Mouse (Mus musculus): ENCODE measurements around the gene Gdf10. TPM values are rescaled to one million over a fixed set of nuclear protein-coding genes. Genes with fewer than 3 reads are reported as not detected.

The Gdf10 gene
- polyA plus RNA-seq, 1 experiment from 2014 or later: 2.8 TPM

- DNase-seq (ENCODE audit: low spot score): no peak
- WGBS: 58% methylated on average over 6 of the region's 6 CpGs
- Histone ChIP-seq H3K27ac (no peak overlapping the region), H3K27me3 (ENCODE audit: low read depth, poor library complexity, severe bottlenecking) (no peaks in the 10 kb centered on the region), H3K4me3 (no peak overlapping the region), H3K4me1 (no peaks in the 10 kb centered on the region), H3K9me3 (replicated peaks) (no peaks in the 10 kb centered on the region), H3K36me3 (no peaks in the 10 kb centered on the region)
These were observed 29.0 kb downstream of the Gdf10 start for GRCm38 (mm10) chr14:33952233-33952981.

GRCm38 (mm10) chr14:33953761-33954160 lies 30.4 kb downstream of the Gdf10 start, which contains the start of gene Rbp3:
TSS of gene Rbp3 (plus strand) at chr14:33954003.
- no peak for DNase-seq (ENCODE audit: low spot score)
- Histone ChIP-seq H3K27ac (no peak within 1 kb of the TSS), H3K9me3 (replicated peaks) (no peaks in the 10 kb centered on the region)

DNA sequence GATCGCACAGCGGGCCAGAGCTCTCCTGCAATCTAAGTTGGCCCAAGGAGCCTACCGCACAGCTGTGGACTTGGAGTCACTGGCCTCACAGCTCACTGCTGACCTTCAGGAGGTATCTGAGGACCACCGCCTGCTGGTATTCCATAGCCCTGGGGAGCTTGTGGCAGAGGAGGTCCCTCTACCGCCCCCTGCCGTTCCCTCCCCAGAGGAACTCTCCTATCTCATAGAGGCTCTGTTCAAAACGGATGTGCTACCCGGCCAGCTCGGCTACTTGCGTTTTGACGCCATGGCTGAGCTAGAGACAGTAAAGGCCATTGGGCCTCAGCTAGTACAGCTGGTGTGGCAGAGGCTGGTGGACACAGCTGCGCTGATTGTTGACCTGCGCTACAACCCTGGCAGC lies 32.7 kb downstream of the Gdf10 start:
- H3K27me3 ChIP-seq (ENCODE audit: low read depth, poor library complexity, severe bottlenecking): 0 out of 2 replicates have a peak, but pooled peaks cover 2% of the 10 kb centered on the region

More at GRCm38 (mm10) chr14:33953761-33954160, 30.4 kb downstream of the Gdf10 start, which contains the start of gene Rbp3:
- no peak within 1 kb of the TSS for H3K4me3 ChIP-seq
- H3K27me3 ChIP-seq (ENCODE audit: low read depth, poor library complexity, severe bottlenecking): 0 out of 2 replicates have a peak, but pooled peaks cover 2% of the 10 kb centered on the region
- WGBS: 91% methylated on average over 5 of the region's 5 CpGs
- H3K4me1 ChIP-seq: no peaks in the 10 kb centered on the region
- H3K36me3 ChIP-seq: no peaks in the 10 kb centered on the region

GRCm38 (mm10) chr14:33958186-33958585 lies 34.8 kb downstream of the Gdf10 start:
- no peaks in the 10 kb centered on the region for H3K9me3 ChIP-seq (replicated peaks)
- no peak for DNase-seq (ENCODE audit: low spot score)
- H3K4me3 ChIP-seq: no peak overlapping the region
- 0 out of 2 replicates have a peak, but pooled peaks cover 2% of the 10 kb centered on the region for H3K27me3 ChIP-seq (ENCODE audit: low read depth, poor library complexity, severe bottlenecking)
- 89% methylated on average over 4 of the region's 4 CpGs for WGBS
- no peak overlapping the region for H3K27ac ChIP-seq
- H3K36me3 ChIP-seq: no peaks in the 10 kb centered on the region
- no peaks in the 10 kb centered on the region for H3K4me1 ChIP-seq

More for the DNA sequence above, 32.7 kb downstream of the Gdf10 start:
- Histone ChIP-seq H3K4me3 (no peak overlapping the region), H3K36me3 (no peaks in the 10 kb centered on the region), H3K27ac (no peak overlapping the region), H3K9me3 (replicated peaks) (no peaks in the 10 kb centered on the region), H3K4me1 (no peaks in the 10 kb centered on the region)
- DNase-seq (ENCODE audit: low spot score): no peak
- 71% methylated on average over 13 of the region's 13 CpGs for WGBS

GRCm38 (mm10) chr14:33958841-33959240 lies 35.5 kb downstream of the Gdf10 start:
- Histone ChIP-seq H3K36me3 (no peaks in the 10 kb centered on the region), H3K27me3 (ENCODE audit: low read depth, poor library complexity, severe bottlenecking) (0 out of 2 replicates have a peak, but pooled peaks cover 2% of the 10 kb centered on the region), H3K27ac (no peak overlapping the region), H3K9me3 (replicated peaks) (no peaks in the 10 kb centered on the region), H3K4me3 (no peak overlapping the region), H3K4me1 (no peaks in the 10 kb centered on the region)
- 74% methylated on average over 3 of the region's 3 CpGs for WGBS
- no peak for DNase-seq (ENCODE audit: low spot score)

- Histone ChIP-seq H3K4me3 (no peak overlapping the region), H3K27me3 (ENCODE audit: low read depth, poor library complexity, severe bottlenecking) (0 out of 2 replicates have a peak, but pooled peaks cover 2% of the 10 kb centered on the region), H3K9me3 (replicated peaks) (no peaks in the 10 kb centered on the region), H3K36me3 (no peaks in the 10 kb centered on the region), H3K27ac (no peak overlapping the region), H3K4me1 (no peaks in the 10 kb centered on the region)
- peak; percentile 57 for DNase-seq (ENCODE audit: low spot score)
- 14% methylated on average over 9 of the region's 9 CpGs for WGBS
These were observed 36.0 kb downstream of the Gdf10 start for GRCm38 (mm10) chr14:33959341-33959740.

GRCm38 (mm10) chr14:33965675-33966074 lies 42.3 kb downstream of the Gdf10 start:
- Histone ChIP-seq H3K27me3 (ENCODE audit: low read depth, poor library complexity, severe bottlenecking) (no peaks in the 10 kb centered on the region), H3K27ac (no peak overlapping the region), H3K4me3 (no peak overlapping the region), H3K4me1 (no peaks in the 10 kb centered on the region), H3K9me3 (replicated peaks) (no peaks in the 10 kb centered on the region), H3K36me3 (no peaks in the 10 kb centered on the region)
- DNase-seq (ENCODE audit: low spot score): no peak
- WGBS: 61% methylated on average over 7 of the region's 7 CpGs

GRCm38 (mm10) chr14:33972679-33973078 lies 49.3 kb downstream of the Gdf10 start:
- peak; percentile 37 for DNase-seq (ENCODE audit: low spot score)
- Histone ChIP-seq H3K4me1 (peaks cover under 1% of the 10 kb centered on the region; the same call in 1 of the 2 replicates), H3K9me3 (replicated peaks) (no peaks in the 10 kb centered on the region), H3K27ac (no peak overlapping the region), H3K4me3 (no peak overlapping the region), H3K36me3 (no peaks in the 10 kb centered on the region), H3K27me3 (ENCODE audit: low read depth, poor library complexity, severe bottlenecking) (peaks cover 18% of the 10 kb centered on the region; the same call in 1 of the 2 replicates)
- 46% methylated on average over 7 of the region's 7 CpGs for WGBS

DNA sequence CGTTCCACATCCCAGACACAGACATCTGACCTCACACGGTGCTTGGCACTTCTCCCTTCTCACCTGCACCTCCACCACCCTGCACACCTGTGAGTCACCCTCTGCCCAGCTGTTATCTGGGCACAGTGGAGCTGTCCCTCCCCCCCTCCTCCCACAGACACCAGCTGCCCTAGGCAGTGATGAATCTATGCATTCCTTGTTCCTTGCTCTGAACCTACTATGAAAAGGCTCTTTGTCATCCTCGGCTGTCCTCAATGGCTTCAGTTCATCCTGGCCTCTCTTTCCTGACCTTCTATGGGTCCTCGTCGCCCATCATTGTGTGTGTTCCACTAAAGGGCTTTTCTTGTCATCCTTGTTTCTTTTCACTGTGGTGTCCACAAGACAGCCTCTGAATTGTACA lies 51.4 kb downstream of the Gdf10 start:
- Histone ChIP-seq H3K4me1 (peaks cover 13% of the 10 kb centered on the region), H3K9me3 (replicated peaks) (no peaks in the 10 kb centered on the region), H3K27me3 (ENCODE audit: low read depth, poor library complexity, severe bottlenecking) (peaks cover 37% of the 10 kb centered on the region), H3K36me3 (no peaks in the 10 kb centered on the region), H3K4me3 (no peak overlapping the region), H3K27ac (no peak overlapping the region)
- no peak for DNase-seq (ENCODE audit: low spot score)
- 83% methylated on average over 5 of the region's 5 CpGs for WGBS

DNA sequence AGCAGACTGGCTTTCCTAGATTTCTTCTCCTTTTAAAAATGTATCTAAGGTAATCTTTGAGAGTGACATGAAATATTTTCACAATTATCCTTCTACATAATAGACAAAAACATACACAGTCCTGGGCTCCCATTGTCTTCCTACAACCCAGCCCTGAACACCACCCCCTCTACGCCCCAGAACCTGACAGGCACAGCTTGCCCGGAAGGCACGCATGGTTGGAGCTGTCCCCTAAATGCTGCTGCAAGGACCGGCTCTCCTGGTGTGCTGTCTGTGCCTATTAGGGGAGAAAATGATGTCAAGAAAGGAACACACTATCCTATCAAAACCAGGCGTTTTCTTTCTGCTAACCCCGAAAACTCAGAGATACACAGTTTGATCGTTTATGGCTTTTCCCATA lies 54.4 kb downstream of the Gdf10 start:
- Histone ChIP-seq H3K27me3 (ENCODE audit: low read depth, poor library complexity, severe bottlenecking) (peaks cover 37% of the 10 kb centered on the region), H3K4me1 (peaks cover 13% of the 10 kb centered on the region), H3K27ac (no peak overlapping the region), H3K9me3 (replicated peaks) (no peaks in the 10 kb centered on the region), H3K36me3 (no peaks in the 10 kb centered on the region), H3K4me3 (no peak overlapping the region)
- 46% methylated on average over 7 of the region's 7 CpGs for WGBS
- no peak for DNase-seq (ENCODE audit: low spot score)

DNA sequence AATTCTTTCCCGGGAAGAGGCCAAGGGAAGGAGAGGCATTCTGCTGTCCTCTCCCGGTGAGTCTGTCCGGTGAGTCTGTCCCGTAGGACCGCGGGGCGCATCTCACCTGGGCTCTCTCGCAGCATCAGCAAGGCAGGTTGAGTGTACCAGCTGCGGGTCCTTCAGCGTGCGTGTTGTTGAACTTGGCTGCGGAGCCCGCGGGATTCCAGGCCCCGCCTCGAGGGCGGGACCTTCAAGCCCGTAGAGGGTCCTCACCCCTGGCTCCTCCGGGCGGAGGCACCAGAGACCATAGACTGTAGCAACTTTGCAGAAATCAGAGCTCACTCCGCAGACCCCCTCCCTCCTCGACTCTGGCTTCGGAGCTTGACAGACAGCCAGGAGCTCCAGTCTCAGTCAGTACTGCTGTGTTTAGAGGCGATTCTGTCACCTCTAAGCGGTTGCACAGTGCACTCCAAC lies 55.2 kb downstream of the Gdf10 start, which contains the start of gene Zfp488:
Gene Zfp488, minus strand, starts transcription at position 161 of the 456 bp plus-strand sequence.
- H3K27ac ChIP-seq: no peak within 1 kb of the TSS
- peaks cover 13% of the 10 kb centered on the region for H3K4me1 ChIP-seq
- 3% methylated on average over 25 of the region's 25 CpGs for WGBS
- peaks cover 37% of the 10 kb centered on the region for H3K27me3 ChIP-seq (ENCODE audit: low read depth, poor library complexity, severe bottlenecking)
- peak; percentile 60 for DNase-seq (ENCODE audit: low spot score)
- H3K9me3 ChIP-seq (replicated peaks): no peaks in the 10 kb centered on the region
- H3K36me3 ChIP-seq: no peaks in the 10 kb centered on the region
- H3K4me3 ChIP-seq: peak within 1 kb of the TSS; percentile 54
